Mouse (Mus musculus) embryonic facial prominence, embryonic 10.5 days (tissue): ENCODE data around the gene Tnfrsf13b. TPM values are rescaled to one million over a fixed set of nuclear protein-coding genes. Genes with fewer than 3 reads are reported as not detected.
"Not testable (repeated sequence)": the region's sequence is repeated elsewhere in the genome, so short reads cannot be mapped to it uniquely, and the experiment has no call there.

Source experiments
- DNase-seq: peaks from one replicate; pipeline ENCODE4 v3.0.0-alpha.2; 2017; ENCODE audit warnings: low spot score
- H3K27ac ChIP-seq: fragments of 300-500 bp; sonication (generic); replicated peaks from 2 replicates; pipeline ENCODE4 v1.5.1; 2016; ENCODE audit warnings: mild to moderate bottlenecking
- H3K27me3 ChIP-seq: fragments of 300-500 bp; sonication (generic); replicated peaks from 2 replicates; pipeline ENCODE4 v1.6.1; 2016; ENCODE audit warnings: low read depth, mild to moderate bottlenecking; ENCODE audit not compliant: poor library complexity, severe bottlenecking
- H3K36me3 ChIP-seq: fragments of 300-500 bp; sonication (generic); replicated peaks from 2 replicates; pipeline ENCODE4 v1.6.1; 2016; ENCODE audit warnings: mild to moderate bottlenecking, moderate library complexity
- H3K4me1 ChIP-seq: fragments of 300-500 bp; sonication (generic); 2 replicates; pipeline ENCODE4 v1.6.1; 2016
- H3K4me3 ChIP-seq: fragments of 300-500 bp; sonication (generic); 2 replicates; pipeline ENCODE4 v1.5.1; 2016; ENCODE audit warnings: mild to moderate bottlenecking, moderate library complexity
- H3K9me3 ChIP-seq: fragments of 300-500 bp; sonication (generic); 2 replicates; pipeline ENCODE4 v1.6.1; 2016; ENCODE audit warnings: mild to moderate bottlenecking
- WGBS: fragments of 180-500 bp; shearing (Covaris S2); methylation state at CpG from one replicate; pipeline ENCODE4 v1.1.7; 2016; 5-methylcytosine and 5-hydroxymethylcytosine counted together
- polyA plus RNA-seq: library from polyadenylated mRNA; unstranded; fragments of >200 nt; fragmentation: Nextera tagmentation; extraction: Ambion mirVana; gene quantifications from 2 replicates; pipeline ENCODE4 v1.2.1, GENCODE M21; 2016

The Tnfrsf13b gene
- polyA plus RNA-seq, 1 experiment from 2014 or later, result 0.86 TPM

DNA sequence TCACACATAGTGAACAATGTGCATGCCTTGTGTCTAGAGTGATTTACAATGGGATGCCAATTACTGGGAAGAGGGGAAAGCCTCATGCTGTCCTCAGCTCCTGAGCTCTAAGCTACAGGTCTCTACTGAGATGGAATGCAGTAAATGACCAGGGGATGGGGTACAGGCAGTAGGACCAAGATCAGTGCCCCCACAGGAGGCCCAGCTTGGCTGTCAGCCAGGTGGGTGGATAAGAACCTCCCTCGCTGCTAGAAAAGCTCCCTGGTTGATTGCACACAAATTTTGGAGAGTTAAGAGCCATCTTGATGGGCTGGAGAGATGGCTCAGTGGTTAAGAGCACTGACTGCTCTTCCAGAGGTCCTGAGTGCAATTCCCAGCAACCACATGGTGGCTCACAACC lies 15.6 kb upstream of the Tnfrsf13b start:
- DNase-seq, result no peak
- WGBS, result 74% methylated on average over 1 of the region's 1 CpGs
- no peak overlapping the region for H3K4me3 ChIP-seq
- no peaks in the 10 kb centered on the region; the same call in 1 of the 2 replicates for H3K27me3 ChIP-seq
- H3K4me1 ChIP-seq, result peaks cover 7% of the 10 kb centered on the region; the same call in 1 of the 2 replicates
- H3K36me3 ChIP-seq, result no peaks in the 10 kb centered on the region
- H3K9me3 ChIP-seq, result no peaks in the 10 kb centered on the region
- no peak overlapping the region for H3K27ac ChIP-seq

DNA sequence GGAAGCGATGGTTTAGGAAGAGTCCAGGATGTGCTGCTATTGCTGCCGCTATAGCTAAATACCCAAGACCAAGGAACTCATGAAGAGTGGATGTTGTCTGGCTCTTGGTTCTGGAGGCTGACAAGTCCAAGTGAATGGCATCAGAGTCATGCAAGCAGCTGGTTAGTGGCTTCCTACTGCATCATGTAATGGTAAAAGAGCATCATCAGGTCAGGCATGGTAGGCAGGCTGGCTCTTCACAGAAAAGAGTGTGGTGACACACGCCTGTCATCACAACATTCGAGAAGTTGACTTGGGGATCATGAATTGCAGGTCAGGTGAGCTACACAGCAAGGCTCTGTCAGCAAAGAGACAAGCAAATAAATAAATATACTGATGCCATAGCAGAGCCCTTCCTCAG lies 15.1 kb upstream of the Tnfrsf13b start:
- DNase-seq, result no peak
- Histone ChIP-seq H3K36me3 (no peaks in the 10 kb centered on the region), H3K27ac (no peak overlapping the region), H3K9me3 (no peaks in the 10 kb centered on the region), H3K4me3 (no peak overlapping the region), H3K27me3 (no peaks in the 10 kb centered on the region), H3K4me1 (peaks cover 7% of the 10 kb centered on the region; the same call in 1 of the 2 replicates)
- 91% methylated on average over 4 of the region's 4 CpGs for WGBS

DNA sequence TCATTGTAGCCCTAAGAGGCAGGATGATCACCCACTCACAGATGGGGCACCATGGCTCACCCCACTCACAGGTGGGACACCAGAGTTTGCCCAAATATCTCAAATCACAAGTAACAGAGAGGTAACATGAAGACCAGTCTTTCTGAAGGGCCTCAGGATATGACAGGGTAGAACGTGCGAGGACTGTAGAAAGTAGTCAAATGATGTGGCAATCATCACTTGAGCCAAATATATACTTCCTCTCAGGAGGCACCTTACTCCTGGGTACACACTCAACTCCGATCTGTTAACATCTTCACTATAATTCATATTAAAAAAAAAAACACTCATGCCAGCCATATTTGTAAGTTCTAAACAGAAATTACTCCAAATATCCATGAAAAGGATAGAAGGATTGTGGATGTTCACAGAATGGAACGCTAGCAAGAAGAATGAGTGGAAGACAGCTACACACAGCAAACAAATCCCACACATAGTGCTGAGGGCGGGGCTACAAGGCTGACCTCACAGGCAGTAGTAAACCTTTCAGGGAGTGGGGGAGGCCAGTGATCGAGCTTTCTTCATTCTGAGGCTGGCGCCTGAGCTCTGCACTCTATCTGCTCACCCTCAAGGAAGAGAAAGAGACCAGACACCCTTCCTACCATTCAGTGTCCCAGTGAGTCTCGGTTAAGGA lies 14.1 kb upstream of the Tnfrsf13b start:
- no peak overlapping the region for H3K27ac ChIP-seq
- no peaks in the 10 kb centered on the region for H3K9me3 ChIP-seq
- H3K36me3 ChIP-seq, result no peaks in the 10 kb centered on the region
- WGBS, result 86% methylated on average over 8 of the region's 8 CpGs
- H3K27me3 ChIP-seq, result no peaks in the 10 kb centered on the region
- DNase-seq, result no peak
- H3K4me1 ChIP-seq, result peaks cover 10% of the 10 kb centered on the region; the same call in 1 of the 2 replicates
- no peak overlapping the region for H3K4me3 ChIP-seq

DNA sequence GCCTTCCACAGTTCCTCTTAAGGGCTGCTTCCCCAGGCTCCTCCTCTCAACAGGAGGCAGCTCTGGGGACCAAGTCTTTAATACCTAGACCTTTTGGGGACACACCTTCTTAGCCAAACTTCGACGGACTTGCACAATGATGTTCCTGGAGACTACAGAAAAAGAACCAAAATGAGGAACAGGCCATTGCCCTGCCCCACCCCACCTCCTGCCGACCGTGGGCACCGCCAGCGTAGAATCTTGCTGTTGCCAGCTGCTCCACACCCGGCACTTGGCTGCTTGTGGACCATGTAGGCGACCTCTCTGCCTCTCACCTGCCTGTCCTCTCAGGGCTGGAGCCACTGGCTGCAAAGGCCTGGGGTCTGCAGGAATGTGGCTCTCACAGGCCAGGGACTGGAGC lies 10.3 kb upstream of the Tnfrsf13b start:
- 70% methylated on average over 8 of the region's 8 CpGs for WGBS
- Histone ChIP-seq H3K4me3 (no peak overlapping the region), H3K27ac (no peak overlapping the region), H3K4me1 (peaks cover 9% of the 10 kb centered on the region; the same call in 1 of the 2 replicates), H3K36me3 (no peaks in the 10 kb centered on the region), H3K9me3 (no peaks in the 10 kb centered on the region), H3K27me3 (no peaks in the 10 kb centered on the region)
- no peak for DNase-seq

DNA sequence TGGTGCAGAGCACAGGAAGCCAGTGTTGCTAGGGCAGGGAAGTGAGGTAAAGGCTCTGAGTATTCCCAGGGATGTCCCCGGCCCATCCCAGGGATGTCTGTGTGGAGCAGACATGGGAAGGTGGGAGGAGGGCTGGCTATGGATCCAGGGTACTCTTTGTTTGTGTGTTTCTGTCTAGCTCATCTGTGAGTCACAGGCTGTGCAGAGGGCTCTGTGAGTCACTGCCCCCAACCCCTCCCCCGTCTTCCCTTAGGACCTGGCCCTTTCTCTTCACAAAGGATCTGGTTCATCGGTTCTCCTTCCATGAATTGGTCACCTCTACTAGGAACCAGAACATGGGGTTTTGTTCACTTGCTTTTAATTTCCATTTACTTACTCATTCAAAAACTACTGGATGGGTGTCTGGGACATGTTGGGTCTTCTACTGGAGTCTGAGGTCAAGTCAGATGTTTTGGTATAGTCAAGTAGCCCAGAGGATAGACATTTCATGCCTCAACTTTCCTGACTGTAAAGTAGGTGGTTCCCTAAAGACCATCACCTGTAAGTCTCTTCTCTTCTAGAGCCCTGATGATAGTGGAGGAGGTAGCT lies 6.5 kb upstream of the Tnfrsf13b start:
- no peak for DNase-seq
- H3K36me3 ChIP-seq, result no peaks in the 10 kb centered on the region
- H3K4me3 ChIP-seq, result no peak overlapping the region
- no peaks in the 10 kb centered on the region for H3K9me3 ChIP-seq
- no peak overlapping the region for H3K27ac ChIP-seq
- 89% methylated on average over 3 of the region's 3 CpGs for WGBS
- no peaks in the 10 kb centered on the region for H3K27me3 ChIP-seq
- peaks cover 5% of the 10 kb centered on the region; the same call in 1 of the 2 replicates for H3K4me1 ChIP-seq

DNA sequence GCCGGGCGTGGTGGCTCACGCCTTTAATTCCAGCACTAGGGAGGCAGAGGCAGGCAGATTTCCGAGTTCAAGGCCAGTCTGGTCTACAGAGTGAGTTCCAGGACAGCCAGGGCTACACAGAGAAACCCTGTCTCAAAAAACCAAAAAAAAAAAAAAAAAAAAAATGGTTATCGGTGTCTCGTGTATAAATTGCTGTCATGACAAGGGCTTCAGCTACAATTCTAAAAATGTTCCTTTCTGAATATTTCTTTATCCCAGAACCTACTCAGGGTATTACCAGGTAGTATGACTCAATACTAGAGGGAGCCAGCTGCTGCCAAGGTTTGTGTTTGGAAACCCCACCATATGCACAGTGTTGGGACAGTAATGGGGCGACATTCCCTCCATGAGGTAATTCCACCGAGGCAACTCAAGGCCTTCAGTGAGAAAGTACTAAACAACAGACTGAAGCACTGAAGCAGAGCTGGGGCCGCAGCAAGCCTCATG lies 4.2 kb upstream of the Tnfrsf13b start:
- peaks cover 4% of the 10 kb centered on the region; the same call in 1 of the 2 replicates for H3K4me1 ChIP-seq
- 88% methylated on average over 9 of the region's 9 CpGs for WGBS
- no peak for DNase-seq
- no peak overlapping the region for H3K4me3 ChIP-seq
- no peaks in the 10 kb centered on the region for H3K9me3 ChIP-seq
- no peak overlapping the region for H3K27ac ChIP-seq
- no peaks in the 10 kb centered on the region for H3K36me3 ChIP-seq
- no peaks in the 10 kb centered on the region for H3K27me3 ChIP-seq

DNA sequence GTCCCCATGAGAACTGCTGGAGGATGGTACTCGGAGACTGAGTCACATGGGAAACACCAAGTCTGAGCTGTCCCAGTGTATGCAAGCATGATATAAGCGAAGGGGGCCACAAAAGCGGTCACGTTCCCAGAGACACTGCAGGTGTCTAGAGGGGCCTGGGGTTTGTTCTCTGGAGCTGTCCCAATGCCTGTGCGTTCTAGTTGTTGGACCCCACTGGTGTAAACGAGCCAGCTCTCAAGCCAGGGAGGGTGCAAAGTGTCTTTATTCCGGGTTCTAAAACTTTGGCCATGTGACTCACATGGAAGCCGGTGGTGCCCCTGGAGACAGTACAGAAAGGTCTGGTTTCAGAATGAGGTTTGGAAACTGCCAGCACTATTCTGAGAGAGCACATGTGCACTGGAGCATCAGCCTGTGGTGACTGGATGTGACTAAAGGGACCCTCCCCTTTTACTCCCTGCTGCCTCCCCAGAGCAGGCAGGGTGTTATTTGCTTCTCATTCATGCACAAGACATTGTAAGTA lies 3.7 kb upstream of the Tnfrsf13b start:
- Histone ChIP-seq H3K4me3 (no peak overlapping the region), H3K9me3 (no peaks in the 10 kb centered on the region), H3K27me3 (no peaks in the 10 kb centered on the region), H3K27ac (no peak overlapping the region), H3K36me3 (no peaks in the 10 kb centered on the region), H3K4me1 (no peaks in the 10 kb centered on the region)
- no peak for DNase-seq
- WGBS, result 90% methylated on average over 8 of the region's 8 CpGs

DNA sequence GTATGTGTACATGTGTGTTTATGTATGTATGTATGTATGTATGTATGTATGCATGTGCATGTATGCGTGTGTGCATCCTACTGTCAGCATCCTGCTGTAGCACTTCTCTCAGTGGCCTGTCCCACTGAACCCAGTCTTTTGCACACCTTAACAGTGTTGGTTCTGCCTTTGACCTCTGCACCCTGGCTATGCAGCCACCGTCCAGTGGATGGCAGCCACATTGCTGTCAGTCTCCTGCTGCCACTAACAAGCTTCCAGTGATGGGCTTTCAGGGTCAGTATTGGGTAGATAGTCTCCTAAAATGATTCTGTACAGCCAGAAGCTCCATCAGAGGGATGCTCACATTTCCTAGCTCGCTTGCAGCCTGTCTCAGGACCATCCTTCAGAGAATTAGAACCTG lies 2.7 kb upstream of the Tnfrsf13b start:
- Histone ChIP-seq H3K36me3 (no peaks in the 10 kb centered on the region), H3K27ac (no peak overlapping the region), H3K4me1 (no peaks in the 10 kb centered on the region), H3K27me3 (no peaks in the 10 kb centered on the region), H3K9me3 (no peaks in the 10 kb centered on the region), H3K4me3 (no peak overlapping the region)
- DNase-seq, result no peak
- 75% methylated on average over 3 of the region's 3 CpGs for WGBS

DNA sequence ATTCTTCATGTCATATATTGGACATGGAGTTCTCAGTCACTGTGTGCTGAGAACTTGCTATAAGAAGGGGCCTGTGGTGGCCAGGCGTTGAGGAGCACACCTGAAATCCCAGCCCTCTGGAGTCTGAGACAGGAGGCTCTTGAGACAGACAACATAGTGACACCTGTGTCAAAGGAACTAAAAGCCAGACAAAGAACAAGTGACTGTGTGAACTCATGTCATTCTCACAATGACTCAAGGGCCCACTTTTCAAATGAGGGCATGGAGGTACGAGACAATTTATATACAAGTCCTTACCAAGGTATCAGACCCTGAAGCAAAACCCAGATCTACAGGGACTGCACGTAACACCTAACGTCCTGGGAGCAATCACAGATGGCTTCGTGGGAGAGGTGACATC lies 585 bp upstream of the Tnfrsf13b start:
- Histone ChIP-seq H3K27ac (no peak overlapping the region), H3K4me1 (no peaks in the 10 kb centered on the region), H3K36me3 (no peaks in the 10 kb centered on the region), H3K9me3 (no peaks in the 10 kb centered on the region), H3K27me3 (no peaks in the 10 kb centered on the region), H3K4me3 (no peak overlapping the region)
- no peak for DNase-seq
- 87% methylated on average over 5 of the region's 5 CpGs for WGBS

DNA sequence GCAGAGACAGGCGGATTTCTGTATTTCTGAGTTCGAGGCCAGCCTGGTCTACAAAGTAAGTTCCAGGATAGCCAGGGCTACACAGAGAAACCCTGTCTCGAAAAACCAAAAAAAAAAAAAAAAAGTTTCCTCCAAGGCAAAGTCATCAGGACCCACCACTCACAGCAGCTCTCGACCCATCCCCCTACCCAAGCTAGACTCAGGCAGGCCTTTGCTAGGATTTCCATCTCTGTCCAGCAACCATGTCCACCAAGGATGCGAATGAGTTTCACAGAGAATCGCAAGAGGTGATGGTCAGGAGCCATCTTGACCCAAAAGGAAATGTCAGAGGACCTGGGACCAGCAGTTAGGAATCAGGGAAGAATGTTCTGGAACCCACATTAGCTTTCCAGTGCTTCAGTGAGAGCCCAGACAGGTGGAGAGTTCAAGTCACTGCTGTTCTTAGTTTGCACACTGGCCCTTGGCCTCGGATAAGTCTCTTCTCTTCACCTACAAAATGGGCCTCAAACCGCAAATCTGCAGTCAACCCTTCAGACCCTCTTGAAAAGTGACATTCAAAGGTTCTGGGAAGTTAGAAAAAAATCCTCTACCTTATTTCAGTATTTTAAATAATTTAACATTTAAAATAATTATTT lies 983 bp downstream of the Tnfrsf13b start:
- Histone ChIP-seq H3K4me3 (no peak overlapping the region), H3K9me3 (no peaks in the 10 kb centered on the region), H3K27ac (no peak overlapping the region), H3K36me3 (no peaks in the 10 kb centered on the region), H3K27me3 (no peaks in the 10 kb centered on the region), H3K4me1 (no peaks in the 10 kb centered on the region)
- no peak for DNase-seq
- WGBS, result 92% methylated on average over 8 of the region's 8 CpGs

DNA sequence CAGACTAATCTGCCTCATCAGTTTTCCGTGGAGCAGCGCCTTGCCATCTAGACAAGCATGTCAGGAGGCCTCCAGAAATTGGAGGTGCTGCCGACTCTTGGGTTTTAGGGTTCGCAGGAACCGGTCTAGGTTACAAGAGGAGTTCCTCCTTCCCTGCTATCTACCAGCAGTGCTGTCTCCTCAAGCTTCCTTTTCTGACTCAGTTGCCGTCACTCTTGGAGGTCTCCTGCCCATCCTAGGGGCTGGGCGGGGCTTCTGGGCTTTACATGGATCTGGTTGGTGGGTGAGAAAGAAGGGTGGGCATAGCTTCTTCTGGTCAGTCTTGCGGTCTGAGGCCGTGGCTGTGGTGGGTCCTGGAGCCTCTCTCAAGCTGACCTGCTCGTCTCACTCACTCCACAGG lies 2.8 kb downstream of the Tnfrsf13b start:
- WGBS, result 47% methylated on average over 10 of the region's 10 CpGs
- H3K36me3 ChIP-seq, result no peaks in the 10 kb centered on the region
- H3K4me3 ChIP-seq, result no peak overlapping the region
- no peak overlapping the region for H3K27ac ChIP-seq
- no peaks in the 10 kb centered on the region for H3K9me3 ChIP-seq
- no peak for DNase-seq
- no peaks in the 10 kb centered on the region for H3K27me3 ChIP-seq
- no peaks in the 10 kb centered on the region for H3K4me1 ChIP-seq

DNA sequence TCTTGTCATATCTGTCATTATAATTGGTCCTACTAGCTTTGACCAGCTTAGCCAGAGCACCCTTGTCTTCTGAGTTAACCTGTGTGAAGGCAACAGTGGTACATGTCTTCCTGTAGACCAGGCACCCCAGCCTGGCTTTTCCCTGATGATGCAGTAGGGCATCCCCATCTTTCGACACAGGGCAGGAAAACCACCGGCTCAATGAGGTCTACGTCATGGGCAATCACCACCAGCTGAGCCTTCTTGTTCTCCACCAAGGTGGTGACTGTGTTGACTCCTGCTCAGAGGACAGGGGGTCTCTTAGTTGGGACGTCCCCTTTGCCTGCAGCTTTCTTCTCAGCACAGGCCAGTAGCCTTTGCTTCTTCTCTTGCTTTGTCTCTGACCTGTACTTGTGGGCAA lies 4.1 kb downstream of the Tnfrsf13b start:
- 89% methylated on average over 4 of the region's 4 CpGs for WGBS
- not testable (repeated sequence) for H3K4me1 ChIP-seq, H3K9me3 ChIP-seq, H3K4me3 ChIP-seq, H3K27me3 ChIP-seq, H3K27ac ChIP-seq, DNase-seq, H3K36me3 ChIP-seq

DNA sequence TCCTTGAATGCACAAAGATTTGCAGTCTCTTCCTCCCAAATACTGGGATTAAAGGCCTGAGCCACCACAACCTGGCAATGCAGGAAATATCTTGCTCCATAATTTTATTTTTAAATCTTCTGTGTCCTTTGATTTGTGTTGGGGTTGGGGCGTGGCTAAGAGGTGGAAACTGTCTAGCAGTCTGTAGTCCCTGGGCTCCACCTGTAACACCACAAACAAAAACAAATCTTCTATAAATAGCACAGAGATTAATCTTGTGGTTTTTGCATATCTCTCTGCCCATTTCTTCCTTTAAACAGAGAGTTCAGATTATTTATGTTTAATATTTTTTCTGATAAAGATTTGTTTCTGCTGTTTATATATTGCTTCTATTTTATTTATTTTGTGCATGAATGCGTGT lies 6.4 kb downstream of the Tnfrsf13b start:
- DNase-seq, result no peak
- WGBS, result 78% methylated on average over 2 of the region's 2 CpGs
- Histone ChIP-seq H3K9me3 (no peaks in the 10 kb centered on the region), H3K4me3 (no peak overlapping the region), H3K27me3 (no peaks in the 10 kb centered on the region), H3K27ac (no peak overlapping the region), H3K4me1 (no peaks in the 10 kb centered on the region), H3K36me3 (no peaks in the 10 kb centered on the region)
